Mouse (Mus musculus): ENCODE measurements at regions not wholly inside any gene's neighbourhood (a gene's known extent, or its start where the extent isn't known, plus 50 kb on each side); places are given as distances from the start of the nearest gene placed in this dataset.

DNA sequence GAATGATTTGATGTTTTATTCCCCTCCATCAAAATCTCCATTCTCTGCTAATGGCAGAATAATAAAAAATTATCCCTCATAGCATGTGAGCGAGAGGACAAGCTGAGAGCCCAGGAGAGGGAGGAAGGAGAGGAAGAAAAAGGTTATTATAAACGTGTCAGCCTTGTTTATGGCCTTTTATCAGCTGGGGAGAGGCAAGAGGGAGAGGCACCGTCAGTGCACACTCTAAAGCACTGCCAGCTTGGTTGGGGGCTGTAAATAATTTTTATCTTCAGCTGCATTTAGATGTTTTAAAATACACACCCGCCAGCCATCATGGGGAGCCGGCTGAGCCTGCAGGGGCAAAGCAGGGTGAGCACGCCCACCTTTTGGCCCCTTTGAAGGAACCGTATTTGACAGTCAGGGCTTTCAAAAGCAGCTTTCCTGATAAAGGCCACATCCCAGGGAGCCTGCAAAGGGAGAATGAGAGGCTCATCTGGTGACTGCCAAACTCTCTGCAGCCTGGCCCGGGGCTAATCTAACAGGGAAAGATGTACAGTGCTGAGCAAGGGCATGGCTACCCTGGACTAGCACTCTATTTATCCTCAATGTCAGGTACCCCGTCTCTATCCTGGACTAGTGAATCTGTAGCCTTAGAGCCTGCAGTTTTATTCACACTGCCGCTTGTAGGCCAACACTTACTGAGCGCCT, 145.8 kb downstream of the Hmg20a start:
- Histone ChIP-seq H3K4me3 (ENCODE audit: insufficient read depth, low read length) (no peak overlapping the region), H3K27ac (ENCODE audit: insufficient read depth, low read length) (no peak overlapping the region), H3K4me1 (ENCODE audit: control insufficient read depth, insufficient read depth, low read length) (no peaks in the 10 kb centered on the region)
- TF ChIP-seq CTCF (IDR thresholded peaks at IDR 0.05; ENCODE audit: extremely low read depth, insufficient read depth, low read length) (no peak), POLR2A (IDR thresholded peaks at IDR 0.05; ENCODE audit: extremely low read depth, insufficient read depth, low read length) (no peak)

Data from cortical plate, adult 2 months (tissue).